Mouse (Mus musculus) c-Kit-positive CD71-positive TER-119-negative erythroid progenitor cells, embryonic 14.5 days (primary cell): ENCODE measurements around the gene Ahsg.
A peak's percentile ranks its signal among the peaks of the same experiment; 100 is the strongest.

Source experiments
- DNase-seq: peaks from one replicate; pipeline ENCODE4 v3.0.0-alpha.2; 2013; ENCODE audit warnings: low read depth

Ahsg gene

DNA sequence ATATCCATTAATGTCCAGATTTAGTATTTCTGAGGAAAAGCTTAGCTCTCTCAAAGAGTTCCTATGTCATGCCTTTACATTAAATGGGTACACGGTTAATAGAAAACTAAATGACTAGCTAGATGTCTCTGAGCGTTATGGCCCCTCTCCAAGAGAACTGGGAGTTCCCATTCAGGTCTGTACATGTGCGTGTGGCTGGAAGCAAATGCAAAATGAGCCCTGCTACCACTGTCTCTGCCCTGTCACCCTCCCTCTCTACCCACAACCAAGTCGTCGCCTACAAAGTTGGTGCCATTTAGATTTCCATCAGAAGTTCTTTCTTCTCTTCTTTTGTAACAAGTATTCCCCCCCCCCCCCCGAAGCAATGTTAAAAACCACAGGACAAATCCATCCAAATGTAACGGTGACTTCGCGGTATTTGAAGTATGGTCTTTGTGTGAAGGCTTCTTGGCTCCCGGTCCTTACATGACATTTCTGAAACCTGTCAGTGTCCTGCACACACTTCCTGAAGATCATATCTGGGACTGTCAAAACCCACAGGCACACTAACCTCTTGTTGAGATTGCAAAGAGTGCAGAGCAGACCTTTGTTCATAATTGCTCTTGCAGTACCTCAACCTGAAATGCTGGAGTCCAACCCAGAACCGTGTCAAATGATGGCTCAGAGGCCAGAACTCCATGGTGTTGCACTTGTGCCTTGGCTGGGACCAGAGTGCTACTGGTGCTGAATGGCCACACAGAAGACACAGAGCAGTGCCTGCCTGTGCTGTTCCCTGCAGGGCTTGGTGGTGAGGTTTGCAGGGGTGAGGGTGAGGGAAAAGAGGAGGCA is at the start of gene Ahsg:
Ahsg (plus strand) TSS at position 595 of the 828 bp plus-strand sequence.
- DNase-seq = no peak

DNA sequence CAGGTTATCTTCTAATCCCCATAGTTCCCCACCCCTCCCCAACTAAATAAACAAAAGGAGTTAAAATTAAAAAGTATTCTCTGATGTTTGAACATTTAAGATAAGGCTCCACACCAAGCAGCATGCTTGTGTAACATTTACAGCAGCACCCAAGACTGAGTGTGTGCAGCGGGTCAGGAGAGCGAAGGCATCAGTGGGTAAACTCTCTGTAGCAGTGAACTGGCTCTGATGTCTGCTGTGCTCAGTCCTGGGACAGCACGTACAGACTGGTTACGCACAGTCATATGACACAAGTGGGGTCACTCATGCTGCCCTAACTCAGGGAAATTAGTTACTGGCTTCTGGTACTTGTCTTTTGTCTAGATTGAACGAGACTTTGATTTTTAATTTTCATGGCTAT is 48.2 kb upstream of the Ahsg start:
- DNase-seq = no peak

DNA sequence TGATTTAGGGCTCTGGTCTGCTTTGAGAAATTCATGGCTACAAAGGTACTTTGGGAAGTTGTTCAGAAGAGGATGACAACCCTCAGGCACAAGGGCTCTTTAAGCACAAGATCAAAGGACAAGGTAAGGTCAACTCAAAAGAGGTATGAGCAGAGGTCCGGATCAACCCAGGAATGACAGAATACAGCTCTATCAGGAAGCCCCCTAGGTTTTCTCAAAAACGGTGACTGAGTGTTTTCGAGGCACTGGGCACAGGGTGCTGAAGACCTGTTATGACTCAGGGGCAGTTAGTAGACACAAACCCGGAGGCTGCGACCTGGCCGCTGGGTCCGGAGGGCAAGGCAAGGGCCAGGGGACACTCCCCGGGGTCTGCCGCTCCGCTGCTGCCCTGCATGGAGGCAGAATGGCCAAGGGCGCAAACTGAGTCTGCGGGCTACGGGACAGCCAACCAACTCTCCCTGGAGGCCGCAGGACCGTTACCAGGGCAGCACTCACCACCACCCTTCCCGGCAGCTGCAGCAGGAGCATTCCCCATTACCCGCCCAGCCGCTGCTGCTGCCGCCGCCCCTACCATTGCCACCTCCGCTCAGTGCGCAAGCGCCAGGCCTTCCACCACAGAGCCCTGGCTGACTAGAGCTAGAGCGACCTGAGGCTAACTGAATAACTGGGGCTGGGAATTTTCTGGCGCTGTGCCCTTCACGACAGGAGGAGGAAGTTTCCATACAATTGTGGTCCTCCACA is 46.8 kb upstream of the Ahsg start:
- peak; percentile 67 for DNase-seq

DNA sequence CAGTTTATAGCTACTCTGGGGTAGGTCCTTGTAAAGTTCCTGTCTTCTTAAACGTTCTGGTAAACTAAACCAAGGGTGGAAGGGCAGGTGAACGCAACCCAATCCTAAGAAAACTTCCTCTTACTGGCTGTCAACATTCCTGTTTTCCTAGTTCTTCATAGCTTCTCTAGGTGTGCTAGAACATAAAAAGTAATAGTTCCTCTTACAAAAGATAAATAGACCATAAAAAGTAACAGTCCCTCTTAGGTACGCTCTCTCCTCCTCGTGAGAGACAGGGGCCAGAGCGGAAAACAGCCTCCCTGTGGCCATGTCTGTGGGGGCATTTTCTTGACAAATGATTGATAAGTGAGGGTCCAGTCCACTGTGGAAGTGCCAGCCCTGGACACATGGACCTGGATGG is 46.2 kb upstream of the Ahsg start:
- DNase-seq = no peak

DNA sequence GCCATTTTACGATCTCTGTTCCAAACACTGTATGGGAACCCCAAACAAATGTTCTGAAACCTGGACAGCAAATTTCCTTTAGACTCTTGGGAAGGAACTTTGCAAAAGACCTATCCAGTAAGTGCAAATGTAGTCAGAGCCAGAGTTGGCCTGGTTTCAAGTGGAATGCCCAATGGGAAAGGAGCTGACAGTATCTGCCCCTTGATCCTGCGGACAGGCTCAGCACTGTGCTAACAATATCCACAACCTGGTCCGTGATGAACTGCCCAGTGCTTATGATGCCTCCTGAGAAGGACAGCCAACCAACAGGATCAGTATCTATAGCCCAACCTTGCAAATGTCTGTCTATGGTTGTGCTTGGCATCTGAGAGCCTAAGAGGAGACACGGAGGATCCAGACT is 45.6 kb upstream of the Ahsg start:
- no peak for DNase-seq

DNA sequence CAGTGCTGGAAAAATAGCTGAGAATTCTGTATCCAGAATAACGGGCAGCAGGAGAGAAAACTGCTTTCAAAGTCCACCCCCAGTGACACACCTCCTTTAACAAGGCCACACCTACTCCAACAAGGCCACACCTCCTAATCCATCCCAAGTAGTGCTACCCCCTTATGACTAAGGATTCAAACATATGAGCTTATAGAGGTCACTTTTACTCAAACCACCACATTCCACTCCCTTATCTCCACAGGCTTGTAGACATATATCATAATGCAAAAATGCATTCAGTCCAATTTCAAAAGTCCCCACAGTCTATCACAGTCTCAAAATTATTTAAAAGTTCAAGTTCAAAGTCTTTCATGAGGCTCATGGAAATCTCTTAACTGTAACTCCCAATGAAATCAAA is 43.4 kb upstream of the Ahsg start:
- no peak for DNase-seq

DNA sequence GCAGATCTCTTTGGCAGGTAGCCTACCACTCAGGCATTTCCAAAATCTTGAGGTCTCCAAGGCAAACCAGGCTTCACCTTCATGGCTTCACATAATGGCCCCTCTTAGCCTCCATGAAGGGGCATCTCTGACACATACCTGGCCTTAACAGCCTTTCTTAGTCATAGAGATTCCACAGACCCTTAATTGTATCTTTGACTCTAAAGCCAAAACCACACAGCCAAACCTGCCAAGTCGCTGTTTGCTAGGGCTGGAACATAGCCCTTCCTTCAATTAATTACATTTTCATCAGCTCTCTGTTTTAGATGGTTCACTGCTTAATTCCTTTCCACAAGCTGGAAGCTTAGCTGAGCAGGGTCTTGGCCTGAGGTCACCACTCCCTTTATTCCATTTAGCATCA is 42.7 kb upstream of the Ahsg start:
- no peak for DNase-seq

DNA sequence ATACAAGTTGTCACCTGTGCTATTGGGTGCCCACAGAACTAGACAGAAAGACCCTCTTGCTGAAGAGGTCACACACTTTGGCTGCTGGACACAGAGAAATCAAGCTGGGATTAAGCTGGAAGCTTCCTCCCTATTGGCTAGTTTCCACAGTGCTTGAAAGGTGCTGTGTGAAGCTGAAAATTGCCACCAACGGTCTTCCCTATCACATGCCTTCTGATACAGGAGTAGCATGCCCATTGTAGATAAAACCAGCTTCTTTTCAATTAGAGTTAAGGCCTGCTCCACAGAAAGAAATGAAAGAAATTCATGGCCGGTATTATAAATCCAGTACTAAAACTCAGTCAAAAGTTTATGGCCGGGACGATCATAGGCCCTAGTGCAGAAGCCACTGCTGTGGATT is 38.4 kb upstream of the Ahsg start:
- no peak for DNase-seq

DNA sequence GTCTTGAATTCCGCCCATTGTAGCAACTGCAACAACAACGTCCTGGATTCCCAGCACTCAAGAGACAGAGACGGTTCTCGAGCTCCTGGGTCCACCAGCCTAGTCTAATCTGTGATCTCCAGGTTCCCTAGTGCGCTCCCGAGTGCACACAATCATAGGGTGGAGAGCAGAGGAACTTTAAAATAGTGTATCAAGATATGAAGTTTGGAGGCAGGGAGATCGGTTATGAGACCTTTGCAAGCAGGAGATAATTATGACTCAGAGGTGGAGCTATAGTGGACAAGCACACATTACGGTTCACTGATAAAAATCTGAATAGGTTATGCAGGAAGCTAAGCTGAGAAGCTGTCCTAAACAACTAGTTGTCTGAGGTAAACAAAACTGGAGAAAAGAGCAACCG is 34.3 kb upstream of the Ahsg start:
- peak; percentile 64 for DNase-seq

DNA sequence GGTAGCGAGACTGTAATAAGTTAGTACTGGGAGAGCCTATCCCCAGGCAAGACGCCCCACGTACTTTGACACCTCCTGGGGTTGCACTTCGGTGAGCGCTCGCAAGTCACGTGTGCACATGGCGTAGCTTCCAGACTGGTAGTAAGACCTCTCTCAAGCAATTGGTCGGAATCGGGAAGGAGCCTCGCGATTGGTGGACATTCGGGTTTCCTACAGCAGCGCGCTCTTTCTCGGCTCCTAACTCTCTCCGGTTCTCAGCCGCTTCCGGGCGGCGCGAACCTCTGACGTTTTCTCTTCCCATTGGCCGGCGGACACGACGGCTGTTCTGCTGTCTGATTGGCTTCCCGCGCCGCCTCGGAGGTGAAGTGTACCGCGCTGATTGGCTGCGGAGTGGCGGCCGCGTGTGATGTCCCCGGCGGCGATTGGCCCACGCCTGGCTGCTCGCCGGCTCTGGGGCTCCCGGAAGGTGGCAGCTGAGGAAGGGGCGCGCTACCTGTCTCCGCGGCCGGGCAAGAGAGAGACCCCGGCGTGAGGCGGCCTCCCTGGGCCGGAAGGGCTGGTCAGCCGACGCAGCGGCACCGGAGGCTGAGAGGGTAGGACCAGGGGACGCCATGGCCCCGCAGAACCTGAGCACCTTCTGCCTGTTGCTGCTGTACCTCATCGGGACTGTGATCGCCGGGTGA is 33.5 kb upstream of the Ahsg start, which contains the start of the genes Tbccd1 and Dnajb11:
Tbccd1 (minus strand) TSS at position 239 of the 683 bp plus-strand sequence.
Dnajb11 (plus strand) TSS at position 415 of the 683 bp plus-strand sequence.
- DNase-seq = peak; percentile 97

DNA sequence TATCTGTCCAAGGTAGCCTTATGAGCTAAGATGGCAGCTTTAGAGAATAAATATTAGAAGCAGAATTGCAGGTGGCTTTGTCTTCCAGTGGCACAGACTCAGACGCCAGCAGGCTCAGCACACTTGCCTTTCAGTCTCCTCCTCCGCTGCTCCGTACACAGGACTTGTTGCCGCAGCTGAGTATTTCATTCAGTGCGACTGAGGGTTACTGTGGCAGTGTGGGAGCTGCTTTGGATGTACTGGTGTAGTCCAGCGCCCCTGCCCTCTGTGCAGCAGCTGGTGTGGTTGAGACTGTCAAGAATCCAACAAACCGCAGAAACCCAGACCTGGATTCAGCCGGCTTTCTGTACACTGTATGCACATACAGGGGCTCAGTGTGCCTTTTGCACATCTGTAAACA is 18.7 kb upstream of the Ahsg start:
- DNase-seq = no peak

DNA sequence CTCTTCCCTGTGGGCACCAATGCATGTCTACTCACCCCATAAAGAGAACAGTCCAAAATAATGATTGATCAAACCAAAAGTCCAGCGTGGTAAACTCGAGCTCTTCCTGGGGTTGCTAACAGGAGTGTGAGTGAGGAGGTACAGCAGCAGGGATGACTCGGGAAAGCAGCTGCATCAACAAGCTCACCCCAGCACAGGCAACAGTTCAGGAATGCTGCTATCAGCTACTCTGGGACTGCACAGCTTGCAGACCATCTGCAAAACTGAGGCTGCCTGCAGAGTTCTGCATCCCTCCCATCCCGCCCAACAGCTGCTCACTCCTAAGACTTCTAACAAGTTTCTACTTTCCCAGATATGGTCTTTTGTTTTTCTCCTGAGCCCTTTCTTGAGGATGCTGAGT is 17.7 kb upstream of the Ahsg start:
- DNase-seq = no peak

DNA sequence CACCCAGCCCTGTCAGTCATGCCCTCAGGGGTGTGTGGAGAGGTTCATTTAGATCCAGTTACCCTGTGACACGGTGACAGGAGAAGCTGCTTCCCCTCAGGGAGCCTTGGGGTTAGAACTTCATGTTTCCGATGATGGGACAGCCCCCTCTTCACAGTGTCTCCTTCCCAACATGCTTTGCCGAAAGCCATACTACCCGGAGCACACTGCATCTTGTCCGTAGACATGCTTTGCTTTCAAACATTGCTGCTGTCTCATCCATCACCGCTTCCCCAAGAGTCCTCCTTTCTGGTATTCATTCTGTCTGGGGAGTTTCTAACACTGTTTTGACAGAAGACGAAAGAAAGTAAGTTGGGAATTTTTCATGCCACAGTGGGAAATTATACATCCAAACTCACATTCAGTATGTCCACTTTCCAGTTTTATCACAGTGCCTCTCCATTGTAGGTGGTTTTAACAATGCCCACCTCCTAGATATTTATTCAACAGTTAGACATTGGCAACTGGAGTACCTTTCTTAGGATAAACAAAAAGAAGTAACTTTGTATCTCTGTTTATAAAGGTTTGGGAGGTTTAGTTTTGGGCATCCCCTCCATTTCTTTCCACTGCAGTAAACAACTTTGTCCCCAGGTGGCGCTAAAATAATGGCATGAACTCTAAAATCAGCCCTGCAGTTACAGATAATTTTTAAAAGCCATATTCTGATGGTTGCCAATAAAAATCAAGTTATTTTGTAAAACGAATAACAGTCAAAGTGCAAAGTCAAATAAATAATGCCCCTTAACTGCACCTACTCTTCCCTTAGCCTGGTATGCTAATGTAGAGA is 14.6 kb upstream of the Ahsg start:
- no peak for DNase-seq

DNA sequence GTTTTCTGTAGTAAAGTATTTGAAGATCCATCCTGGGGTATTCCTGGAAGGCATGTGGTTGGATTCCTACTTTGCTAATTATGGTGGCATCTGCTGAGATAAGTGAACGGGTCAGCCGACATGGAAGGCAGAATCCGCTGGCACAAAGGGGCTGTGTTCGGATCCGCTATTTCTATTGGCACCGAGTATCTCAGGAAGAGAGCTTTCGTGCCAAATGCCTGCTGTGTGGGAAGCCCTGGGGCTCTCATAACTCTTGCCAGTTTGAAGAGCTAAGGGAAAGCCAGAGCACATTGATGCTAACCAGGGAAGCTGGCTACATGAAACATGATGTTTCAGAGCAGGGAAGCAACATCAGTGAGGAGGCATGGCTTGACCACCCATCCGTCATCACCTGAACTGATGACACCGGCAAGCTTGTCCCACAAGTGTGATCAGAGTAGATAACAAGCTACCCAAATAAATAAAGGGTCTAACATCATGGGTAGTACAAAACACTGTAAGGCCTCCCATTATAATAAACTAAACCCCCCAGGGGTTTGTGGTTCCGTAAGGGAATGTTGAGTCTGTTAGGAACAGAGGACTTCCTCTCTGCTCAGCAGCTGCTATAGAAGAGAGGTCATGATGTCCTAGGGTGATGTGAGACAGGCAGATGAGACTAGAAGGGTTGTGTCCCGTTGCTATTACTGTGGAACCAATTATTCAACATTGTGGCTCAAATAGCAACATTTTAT is 13.3 kb upstream of the Ahsg start:
- DNase-seq = no peak

DNA sequence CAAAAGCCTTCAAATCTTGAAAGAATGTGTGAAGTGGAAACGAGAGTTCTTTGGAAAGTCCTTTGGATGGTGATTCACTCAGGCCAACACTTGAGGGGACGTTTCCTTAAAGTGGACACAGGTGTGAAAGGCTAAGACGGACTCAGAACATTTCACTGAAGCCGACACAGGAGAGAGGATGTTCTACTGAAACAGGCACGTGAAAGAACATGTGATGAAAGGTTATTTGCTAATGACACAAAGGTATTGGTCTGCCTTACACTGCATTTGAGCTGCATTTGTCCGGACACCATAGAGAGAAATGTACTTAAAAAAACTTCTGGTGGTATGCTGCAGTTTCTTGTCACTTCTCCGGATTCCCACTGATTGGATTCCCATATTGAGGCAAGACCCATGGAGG is 12.4 kb upstream of the Ahsg start:
- no peak for DNase-seq

DNA sequence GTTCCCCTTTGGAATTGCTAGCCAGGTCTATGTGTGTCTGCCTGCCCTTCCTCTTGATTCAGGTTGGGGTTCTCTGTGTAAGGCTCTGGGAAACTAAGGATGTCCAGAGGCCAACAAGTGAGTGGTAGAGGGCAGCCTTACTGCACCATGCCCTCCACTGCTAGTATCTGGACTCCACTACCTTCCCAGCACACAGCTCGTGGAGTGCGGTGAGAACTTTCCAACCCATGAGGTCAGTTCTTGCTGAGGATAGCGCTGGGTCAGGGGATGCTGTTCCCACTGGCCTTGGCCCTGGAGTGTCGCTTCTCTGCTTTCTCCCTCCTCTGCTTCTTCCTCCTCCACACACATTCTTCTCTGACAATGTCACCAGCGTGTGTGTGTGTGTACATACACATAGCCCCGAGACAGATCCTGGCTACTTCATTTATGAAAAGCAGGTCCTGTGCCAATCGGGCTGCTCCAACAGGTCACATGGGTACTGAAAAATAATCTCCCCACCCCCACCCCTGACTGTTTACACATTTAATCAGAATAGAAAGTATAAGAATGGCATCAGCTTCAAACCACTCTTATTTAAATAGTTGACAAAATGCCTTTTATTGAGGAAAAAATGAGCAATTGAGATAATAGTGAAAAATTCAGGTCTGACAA is 11.0 kb upstream of the Ahsg start:
- no peak for DNase-seq

DNA sequence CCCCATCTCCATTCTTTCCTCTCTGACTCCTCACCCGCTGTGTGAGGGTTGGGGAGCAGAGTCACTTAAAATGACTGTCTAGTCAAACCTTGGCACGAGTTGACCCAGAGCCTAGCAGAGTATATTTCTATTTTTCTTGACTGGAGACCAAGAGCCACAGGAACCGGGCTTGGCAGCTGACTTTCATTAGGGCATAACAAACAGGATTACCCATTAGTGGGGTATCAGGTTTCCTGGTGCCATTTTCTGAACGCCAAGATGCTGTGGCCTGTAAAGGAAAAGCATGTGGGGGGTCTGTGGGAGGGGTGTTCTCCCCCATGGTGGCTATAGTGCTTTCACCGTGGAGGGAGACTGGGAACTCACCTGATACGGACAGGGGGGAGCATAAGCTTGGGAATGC is 10.2 kb upstream of the Ahsg start:
- DNase-seq = no peak

DNA sequence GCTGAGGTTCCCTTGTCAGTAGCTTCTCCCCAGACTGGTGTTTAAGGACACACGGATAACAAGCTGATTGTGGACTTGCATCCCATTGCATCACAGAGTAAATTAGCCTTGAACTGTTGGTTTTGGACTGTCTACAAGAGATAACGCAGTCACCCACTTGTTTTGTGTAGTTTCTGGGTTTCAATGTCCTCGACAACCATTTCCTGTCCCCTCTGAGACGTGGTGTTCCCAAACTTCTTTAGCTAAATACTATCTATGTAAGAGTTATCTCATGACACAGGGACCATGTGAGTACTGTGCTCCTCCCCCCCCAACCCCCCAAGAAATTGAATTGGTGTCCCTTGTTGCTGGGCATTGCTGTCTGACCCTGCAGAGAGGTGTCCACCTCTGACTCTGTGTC is 9.6 kb upstream of the Ahsg start:
- DNase-seq = no peak

DNA sequence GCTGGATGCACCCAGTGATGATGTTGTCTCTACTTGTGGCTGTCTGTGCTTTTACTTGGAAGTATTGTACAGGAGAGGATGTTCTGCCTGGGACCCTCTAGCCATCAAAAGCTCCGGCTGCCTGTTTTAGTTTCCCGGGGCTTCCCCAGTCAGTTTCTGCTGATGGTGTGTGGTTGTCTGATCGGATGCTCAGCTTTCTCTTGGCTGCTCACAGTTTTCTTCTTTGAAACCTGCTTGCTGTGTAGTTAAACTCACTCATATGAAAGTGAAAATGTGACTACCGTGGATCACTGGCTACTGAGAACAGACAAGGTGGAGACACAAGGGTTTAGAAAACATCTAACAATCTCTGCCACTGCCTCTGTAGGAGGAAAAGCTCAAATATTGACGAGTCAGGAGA is 7.6 kb upstream of the Ahsg start:
- no peak for DNase-seq

DNA sequence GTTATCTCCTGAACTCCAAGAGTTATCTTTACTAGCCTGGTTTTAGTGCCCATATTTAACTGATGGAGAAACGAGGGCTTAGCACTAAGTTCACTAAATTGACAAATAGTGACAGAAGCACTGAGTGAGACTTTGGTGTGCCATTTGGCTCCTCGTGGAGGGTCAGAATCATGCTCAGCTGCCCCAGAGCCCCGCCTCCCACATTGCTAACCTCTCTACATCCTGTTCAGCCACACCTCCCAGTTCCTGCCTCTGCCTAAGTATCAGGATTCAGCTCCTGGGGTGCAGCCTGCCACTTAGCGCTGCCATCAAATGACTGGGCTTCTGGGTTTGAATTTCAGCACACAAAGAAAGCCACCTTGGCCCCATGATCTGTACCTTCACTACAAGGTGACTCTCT is 5.7 kb upstream of the Ahsg start:
- no peak for DNase-seq

DNA sequence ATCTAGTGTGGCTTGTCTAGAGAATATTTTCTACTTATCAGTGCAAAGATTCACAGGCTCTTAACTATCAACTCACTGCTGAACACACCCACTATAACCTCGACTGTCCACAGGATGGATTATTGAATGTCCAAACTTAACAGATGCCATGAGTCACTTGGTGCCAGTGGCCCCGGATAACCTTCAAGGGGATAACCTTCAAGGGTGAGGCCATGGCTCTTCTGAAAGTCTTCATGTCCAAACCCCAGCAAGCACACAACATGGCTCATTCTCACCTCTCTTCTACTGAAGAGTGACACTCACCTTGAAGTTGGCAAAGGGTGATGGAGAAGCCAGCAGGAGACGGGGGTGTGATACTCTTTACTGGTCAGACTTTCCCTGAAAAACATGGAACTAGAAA is 4.4 kb upstream of the Ahsg start:
- DNase-seq = no peak
